In genomic region chr1:174656554-174656953, GRCm38 (mm10) we compare ENCODE assay signal across 28 mouse cellular contexts.
DNase-seq lines count a peak whose midpoint lies in the region; ATAC-seq lines count a peak whose summit lies in the region.
"Had no signal": no experiment of that assay in that cellular context is flagged by ENCODE, and none has a peak within 500 bp of the region (broad histone marks: within the 10 kb centered on the region; RNA-seq: fewer than 3 reads in every experiment).

No protein-coding gene starts in this region.

- WGBS in limb, embryonic 13.5 days: 90% methylated on average over 4 of the region's 4 CpGs
- WGBS in midbrain, embryonic 13.5 days: 98% methylated on average over 4 of the region's 4 CpGs

- H3K4me2 ChIP-seq in limb, embryonic 13.5 days (replicated peaks): no peak overlapping the region
- no peak overlapping the region for H3K4me2 ChIP-seq in midbrain, embryonic 13.5 days (replicated peaks)
- H3K4me2 ChIP-seq: embryonic facial prominence, embryonic 13.5 days; forebrain, embryonic 12.5 days; forebrain, embryonic 15.5 days; heart, embryonic 12.5 days; heart, embryonic 15.5 days; hindbrain, embryonic 14.5 days had no signal

- no peaks in the 10 kb centered on the region for H3K36me3 ChIP-seq in limb, embryonic 13.5 days
- no peaks in the 10 kb centered on the region for H3K36me3 ChIP-seq in midbrain, embryonic 13.5 days
- H3K36me3 ChIP-seq: embryonic facial prominence, embryonic 10.5 days; embryonic facial prominence, embryonic 13.5 days; forebrain, embryonic 12.5 days; forebrain, embryonic 15.5 days; heart, embryonic 12.5 days; heart, embryonic 15.5 days had no signal

- ATAC-seq in common myeloid progenitor, adult 5-6 weeks (replicated peaks; ENCODE audit: low read depth, poor library complexity, severe bottlenecking): peak; percentile 85
- ATAC-seq in limb, embryonic 13.5 days (ENCODE audit: low FRiP score, low read depth): no peak
- ATAC-seq in megakaryocyte-erythroid progenitor cell, adult 5-6 weeks (replicated peaks; ENCODE audit: low FRiP score, low TSS enrichment, poor library complexity, severe bottlenecking): peak; percentile 88
- ATAC-seq in midbrain, embryonic 13.5 days: no peak
- ATAC-seq: activated CD4-positive, CD25-positive, alpha-beta regulatory T cell, adult 4 months; forebrain, embryonic 15.5 days; hindbrain, postnatal 0 days; inflammation-experienced regulatory T-cells, adult 6 months had no signal

- peak; percentile 11 for DNase-seq in 416B (ENCODE audit: low read depth)
- DNase-seq in spleen, postnatal 36 days (ENCODE audit: low spot score in 2 of 2): no peak
- DNase-seq: adrenal gland, adult 8-10 months; adrenal gland, postnatal 25 days; cerebellum, adult 11-12 months; cerebellum, adult 8-10 months; cerebellum, postnatal 10 days; cerebellum, postnatal 36 days; gastrocnemius, adult 2 months; gastrocnemius, postnatal 14 days; heart, adult 18-20 months; heart, postnatal 10 days; heart, postnatal 36 days had no signal

- no peak overlapping the region for H3K9ac ChIP-seq in limb, embryonic 13.5 days
- H3K9ac ChIP-seq in midbrain, embryonic 13.5 days (replicated peaks): no peak overlapping the region
- H3K9ac ChIP-seq: embryonic facial prominence, embryonic 13.5 days; forebrain, embryonic 12.5 days; forebrain, embryonic 15.5 days; heart, embryonic 12.5 days; heart, embryonic 15.5 days; hindbrain, embryonic 14.5 days had no signal

- H3K4me3 ChIP-seq in limb, embryonic 13.5 days: no peak overlapping the region
- H3K4me3 ChIP-seq in midbrain, embryonic 13.5 days (replicated peaks): no peak overlapping the region
- H3K4me3 ChIP-seq: embryonic facial prominence, embryonic 10.5 days; embryonic facial prominence, embryonic 13.5 days; erythroblast, embryonic 14.5 days; forebrain, embryonic 12.5 days; forebrain, embryonic 15.5 days; gastrocnemius, adult 2 months; heart, embryonic 12.5 days; heart, embryonic 15.5 days had no signal

- peaks cover 22% of the 10 kb centered on the region for H3K4me1 ChIP-seq in limb, embryonic 13.5 days
- H3K4me1 ChIP-seq in midbrain, embryonic 13.5 days (replicated peaks): 0 out of 2 replicates have a peak, but pooled peaks cover 3% of the 10 kb centered on the region
- H3K4me1 ChIP-seq: forebrain, embryonic 12.5 days; forebrain, embryonic 15.5 days; heart, embryonic 15.5 days had no signal

- no peaks in the 10 kb centered on the region; the same call in 1 of the 2 replicates for H3K27me3 ChIP-seq in limb, embryonic 13.5 days
- H3K27me3 ChIP-seq in midbrain, embryonic 13.5 days: no peaks in the 10 kb centered on the region
- H3K27me3 ChIP-seq: forebrain, embryonic 12.5 days; forebrain, embryonic 15.5 days; heart, embryonic 12.5 days; heart, embryonic 15.5 days had no signal

- H3K9me3 ChIP-seq in limb, embryonic 13.5 days: no peaks in the 10 kb centered on the region
- no peaks in the 10 kb centered on the region for H3K9me3 ChIP-seq in midbrain, embryonic 13.5 days
- H3K9me3 ChIP-seq: embryonic facial prominence, embryonic 10.5 days; embryonic facial prominence, embryonic 13.5 days; forebrain, embryonic 12.5 days; forebrain, embryonic 15.5 days; heart, embryonic 12.5 days; heart, embryonic 15.5 days had no signal

- peak overlapping the region; percentile 11; the same call in 1 of the 2 replicates for H3K27ac ChIP-seq in limb, embryonic 13.5 days
- H3K27ac ChIP-seq in midbrain, embryonic 13.5 days: no peak overlapping the region
- H3K27ac ChIP-seq: embryonic facial prominence, embryonic 10.5 days; embryonic facial prominence, embryonic 13.5 days; forebrain, embryonic 12.5 days; forebrain, embryonic 15.5 days; gastrocnemius, adult 2 months; heart, embryonic 15.5 days; hindbrain, embryonic 14.5 days; hindbrain, postnatal 0 days had no signal

Comparison
In these comparisons a context has a peak if more than half of its experiments do, and no peak if none do; other contexts are left out.
1. ATAC-seq: peak in common myeloid progenitor, adult 5-6 weeks (single experiment) and megakaryocyte-erythroid progenitor cell, adult 5-6 weeks (single experiment); none in limb, embryonic 13.5 days (single experiment) and midbrain, embryonic 13.5 days (single experiment).